Mouse (Mus musculus) retina, postnatal 1 day (tissue): ENCODE data around the gene Gm33543.

Experiments
- DNase-seq: peaks from one replicate; pipeline ENCODE4 v3.0.0-alpha.2; 2012

Gm33543 gene

DNA sequence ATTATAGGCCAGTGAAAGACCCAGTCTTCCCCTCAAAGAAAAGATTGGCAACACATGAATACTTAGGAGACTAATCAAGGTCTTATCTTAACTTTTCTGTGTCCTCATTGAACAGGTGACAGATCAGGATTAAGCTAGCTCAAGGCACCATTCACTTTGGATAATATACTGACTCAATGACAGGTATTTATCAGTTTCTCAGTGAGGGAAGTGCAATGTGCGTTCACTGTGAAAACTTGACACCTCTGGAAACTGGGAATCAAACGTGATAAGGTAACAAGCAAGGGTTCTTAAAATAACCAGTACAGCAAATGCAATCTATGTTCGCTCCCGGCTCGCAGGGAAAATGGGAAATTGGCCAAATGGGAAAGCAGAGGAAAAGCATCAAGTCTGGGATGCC is 11.8 kb downstream of the Gm33543 start:
- DNase-seq, result no peak

DNA sequence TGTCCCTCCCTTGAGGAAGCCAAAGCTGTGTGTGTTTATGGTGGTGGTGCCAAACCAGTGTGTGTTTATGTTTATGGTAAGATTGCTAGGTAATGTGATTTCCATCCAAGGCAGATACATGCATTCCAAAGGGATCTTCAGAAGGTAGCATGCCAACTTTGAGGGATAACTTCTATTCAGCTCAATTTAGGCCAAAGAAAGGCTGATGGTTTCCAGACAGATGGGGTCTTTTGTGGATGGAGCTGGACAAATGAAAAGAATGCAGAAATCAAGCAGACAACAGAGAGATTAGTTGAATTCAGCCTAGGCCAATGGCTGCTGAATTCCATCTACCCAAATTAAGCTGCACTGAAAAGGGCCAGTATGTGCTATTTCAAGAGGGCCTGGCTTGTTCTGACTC is 13.3 kb downstream of the Gm33543 start:
- no peak for DNase-seq

DNA sequence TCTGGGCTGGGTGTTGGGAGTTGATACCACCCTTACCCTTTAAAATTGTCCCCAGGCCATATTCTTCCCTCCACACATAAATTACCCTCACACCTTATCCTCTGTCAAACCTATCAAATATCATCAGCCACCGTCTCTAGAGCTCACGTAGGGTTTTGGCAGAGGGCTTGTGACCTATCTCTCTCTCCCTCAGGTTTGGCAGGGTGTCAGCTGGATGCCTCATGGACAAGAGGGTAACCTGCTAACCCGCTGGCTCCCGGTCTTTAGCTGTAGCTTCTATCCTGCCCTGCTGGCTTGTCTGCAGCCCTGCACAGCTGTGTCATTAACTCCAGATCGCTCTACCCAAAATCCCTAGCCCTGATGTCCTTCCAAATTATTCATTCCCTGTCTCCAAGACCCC is 14.4 kb downstream of the Gm33543 start:
- no peak for DNase-seq

DNA sequence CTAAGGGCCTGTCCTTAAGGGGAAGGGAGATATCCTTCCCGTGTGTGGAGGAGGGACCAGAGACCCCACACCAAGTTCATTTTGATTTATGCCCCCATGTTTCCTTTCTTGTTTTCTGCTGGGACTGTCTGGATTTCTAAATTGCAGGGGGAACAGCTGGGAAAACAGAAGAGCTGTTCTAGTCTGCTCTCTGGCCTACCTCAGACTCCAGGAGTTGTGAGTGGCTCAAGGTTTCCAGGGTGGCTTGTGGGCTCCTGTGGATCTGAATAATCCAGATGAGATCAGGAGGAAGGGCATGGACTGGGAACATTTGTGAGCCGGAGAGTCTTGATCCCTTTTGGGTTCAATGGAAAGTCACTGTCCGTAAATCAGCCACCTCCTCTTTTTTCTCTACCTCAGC is 17.1 kb downstream of the Gm33543 start:
- DNase-seq, result no peak

GRCm38 (mm10) chr10:95818506-95818905 is 24.2 kb downstream of the Gm33543 start:
- DNase-seq, result no peak

DNA sequence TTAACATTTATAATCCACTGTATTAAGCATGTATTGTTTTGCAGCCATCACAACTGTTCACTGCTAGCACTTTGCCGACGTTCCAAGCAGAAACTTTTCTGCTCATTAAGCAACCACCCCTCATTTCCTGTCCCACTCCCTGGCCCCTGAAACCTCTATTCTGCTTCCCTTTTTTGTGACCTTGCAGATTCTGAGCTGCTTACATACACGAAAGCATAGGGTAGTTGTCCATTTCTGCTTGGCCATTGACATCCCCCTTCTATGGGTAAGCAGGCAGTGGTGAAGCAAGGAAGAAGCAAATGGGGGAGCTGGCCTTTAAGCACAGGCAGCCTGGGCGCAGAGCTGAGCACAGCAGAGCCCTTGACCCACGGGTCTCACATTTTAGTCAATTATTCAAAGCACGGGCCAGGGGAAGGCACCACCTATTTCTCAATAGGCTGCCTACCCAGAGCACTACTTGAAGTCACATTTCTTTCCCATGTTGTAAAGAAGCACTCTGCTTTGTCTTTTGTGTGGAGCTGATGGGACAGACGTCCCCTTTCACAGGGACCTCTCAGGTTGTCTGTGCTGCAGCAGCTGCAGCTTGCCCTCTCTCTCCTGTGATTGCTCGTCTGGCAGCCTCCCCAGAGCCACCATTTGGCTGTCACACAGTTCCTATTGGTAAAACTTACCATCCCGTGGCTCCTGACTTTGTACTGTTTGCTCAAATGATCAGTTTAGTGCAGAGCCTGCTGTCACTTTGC is 25.1 kb downstream of the Gm33543 start:
- peak; percentile 29 for DNase-seq

DNA sequence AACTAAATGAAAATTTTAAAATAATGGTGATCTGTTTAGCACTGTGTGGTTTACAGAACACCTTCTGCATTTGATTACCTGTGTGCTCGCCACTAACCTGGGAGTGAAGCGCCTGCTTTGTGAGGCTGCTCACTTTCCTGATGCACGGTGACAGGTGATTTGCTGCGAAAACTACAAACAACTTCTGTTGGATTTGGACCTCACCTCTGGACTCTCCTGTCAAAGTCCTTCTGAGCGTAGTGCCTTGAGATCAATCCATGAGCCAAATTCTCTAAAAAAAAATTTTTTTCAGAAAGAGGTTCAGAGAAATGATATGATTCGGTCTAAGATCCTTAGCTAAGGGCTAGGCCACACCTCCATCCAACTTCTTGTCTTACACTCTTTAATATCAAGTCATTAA is 28.4 kb downstream of the Gm33543 start:
- DNase-seq, result no peak

DNA sequence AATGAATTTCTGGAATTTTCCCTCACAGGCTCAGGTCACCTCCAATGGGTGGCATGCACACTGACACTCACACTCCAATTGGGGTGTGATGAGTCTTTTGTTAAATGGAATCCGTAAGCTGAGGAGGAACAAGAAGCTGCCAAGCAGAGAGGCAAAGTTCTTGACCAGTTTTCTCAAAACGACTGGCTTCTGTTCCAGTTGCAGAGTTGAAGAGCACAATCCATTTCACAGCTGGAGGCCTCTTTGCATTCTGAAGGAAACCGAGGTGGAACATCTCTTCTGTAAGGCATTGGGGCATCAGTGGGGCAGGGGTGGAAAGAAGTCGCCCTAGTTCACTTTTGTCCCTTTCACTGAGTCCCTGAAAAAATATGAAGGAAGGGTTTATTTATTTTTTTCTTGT is 30.9 kb downstream of the Gm33543 start:
- no peak for DNase-seq

DNA sequence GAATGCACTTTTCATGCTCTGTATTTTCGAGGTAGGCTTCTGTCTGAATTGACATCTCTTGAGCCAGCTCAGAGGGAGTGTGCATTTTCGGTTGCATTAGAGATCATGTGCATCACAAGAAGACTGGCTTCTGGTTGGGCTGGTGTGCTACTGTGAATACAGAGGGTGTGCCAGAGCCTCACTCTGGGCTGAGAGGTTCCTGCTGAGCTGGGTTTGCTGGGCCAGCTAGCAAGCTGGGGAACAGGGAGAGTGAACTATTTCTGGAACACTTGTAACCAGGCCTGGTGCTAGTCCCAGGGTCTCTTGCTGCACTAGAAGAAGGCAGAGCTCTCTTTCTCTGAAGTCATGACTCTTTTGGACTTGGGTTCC is 41.3 kb downstream of the Gm33543 start:
- no peak for DNase-seq

GRCm38 (mm10) chr10:95800693-95801442 is 41.9 kb downstream of the Gm33543 start:
- DNase-seq, result peak; percentile 56

DNA sequence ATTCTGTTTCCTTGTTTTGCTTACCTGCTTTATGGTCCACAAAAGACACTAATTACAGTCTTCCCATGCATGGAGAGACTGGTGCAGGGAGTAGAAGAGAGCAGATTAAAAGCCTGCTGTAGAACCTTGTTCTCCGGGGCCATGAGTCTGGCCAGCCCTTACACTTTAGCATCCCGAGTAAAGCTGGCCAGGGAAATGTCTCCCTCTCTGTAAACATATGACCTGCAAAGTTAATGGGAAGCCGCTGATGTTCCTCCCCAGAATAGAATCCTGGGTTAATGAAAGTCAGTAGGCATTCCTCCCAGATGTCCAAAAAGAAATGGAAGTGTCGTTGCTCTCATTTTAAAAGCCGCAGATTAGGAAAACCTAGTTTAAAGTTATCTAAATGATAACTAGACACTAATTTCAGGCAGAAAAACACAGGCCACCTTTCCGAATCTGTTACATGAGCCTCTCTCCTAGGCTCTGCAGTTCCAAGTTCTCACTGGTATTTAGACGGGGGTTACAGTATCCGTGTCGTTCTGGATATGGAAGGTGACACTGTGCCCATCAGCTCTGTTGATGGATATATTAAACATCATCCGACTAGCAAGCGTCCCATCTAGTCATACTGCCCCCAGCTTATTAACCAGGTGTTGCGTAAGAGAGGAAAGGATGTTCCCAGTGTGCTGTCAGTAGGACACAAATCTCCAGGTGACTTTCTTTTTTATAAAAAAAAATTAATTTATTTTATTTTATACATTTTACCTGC is 44.9 kb downstream of the Gm33543 start:
- no peak for DNase-seq

- DNase-seq, result no peak
Observed at GRCm38 (mm10) chr10:95795500-95795899, 47.2 kb downstream of the Gm33543 start.

DNA sequence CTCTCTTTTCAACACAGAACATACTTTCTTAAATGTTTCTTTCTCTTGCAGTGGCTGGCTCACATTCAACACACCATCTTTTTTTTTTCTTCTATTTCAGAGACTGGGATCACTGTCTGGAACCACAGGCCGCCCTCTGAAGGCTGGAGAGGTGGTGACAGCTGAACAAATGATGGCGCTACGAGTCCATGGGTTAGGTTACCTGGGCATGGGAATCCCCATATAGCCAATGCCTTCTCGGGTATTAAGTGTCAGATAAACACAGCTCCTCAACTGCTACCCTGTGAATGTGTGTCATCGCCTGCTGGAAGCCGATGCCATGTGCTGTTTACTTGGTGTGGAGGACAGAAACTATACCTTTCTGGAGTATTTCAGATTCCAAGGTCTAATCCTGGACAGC is 48.0 kb downstream of the Gm33543 start:
- no peak for DNase-seq

DNA sequence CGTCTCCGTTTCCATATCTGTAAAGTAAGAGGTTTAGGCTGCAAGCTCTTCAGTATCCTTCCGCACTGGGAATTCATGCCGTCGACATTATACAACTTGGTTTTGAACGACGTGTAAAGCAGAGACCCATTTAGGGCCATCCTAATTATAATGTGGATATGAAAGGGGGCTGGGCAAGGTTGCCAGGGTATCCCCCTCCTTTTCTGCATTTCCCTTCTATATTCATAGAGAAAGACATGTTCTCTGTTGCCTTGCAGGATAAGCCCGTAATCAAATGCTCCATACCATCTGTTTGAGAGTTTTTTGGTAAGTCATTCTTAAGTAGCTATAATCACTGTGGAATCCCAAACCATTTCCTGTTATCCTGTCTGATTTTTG is 51.3 kb downstream of the Gm33543 start:
- no peak for DNase-seq

DNA sequence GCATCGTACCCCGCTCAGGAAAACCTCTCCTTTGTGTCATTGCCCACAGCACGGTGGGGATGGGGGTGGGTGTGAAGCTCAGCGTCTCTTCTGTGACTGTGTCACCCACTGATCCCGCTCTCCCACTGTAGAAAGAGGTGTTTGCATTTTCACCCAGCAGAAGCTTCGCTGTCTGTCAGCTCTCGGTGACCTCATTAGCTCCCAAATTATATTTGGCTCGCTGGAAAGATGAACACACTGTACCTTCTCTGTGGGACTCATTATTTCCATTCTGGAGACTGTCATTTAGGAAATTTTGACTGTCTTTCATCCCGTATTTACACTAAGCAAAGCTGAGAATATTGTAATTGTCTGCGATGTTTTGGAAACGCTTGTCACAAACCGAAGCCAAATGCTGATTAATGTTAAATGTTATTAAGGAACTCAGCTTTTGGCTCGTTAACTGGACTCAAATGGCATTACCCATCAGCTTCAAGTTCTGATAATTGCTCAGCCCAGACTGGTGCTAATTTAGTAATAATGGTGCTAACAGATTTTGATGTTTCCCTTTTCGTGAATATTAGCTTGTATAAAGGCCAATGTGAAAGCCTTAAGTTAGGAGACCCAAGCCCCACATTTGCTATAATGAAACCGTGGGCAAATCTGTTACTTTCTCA is 51.8 kb downstream of the Gm33543 start:
- DNase-seq, result peak; percentile 98

DNA sequence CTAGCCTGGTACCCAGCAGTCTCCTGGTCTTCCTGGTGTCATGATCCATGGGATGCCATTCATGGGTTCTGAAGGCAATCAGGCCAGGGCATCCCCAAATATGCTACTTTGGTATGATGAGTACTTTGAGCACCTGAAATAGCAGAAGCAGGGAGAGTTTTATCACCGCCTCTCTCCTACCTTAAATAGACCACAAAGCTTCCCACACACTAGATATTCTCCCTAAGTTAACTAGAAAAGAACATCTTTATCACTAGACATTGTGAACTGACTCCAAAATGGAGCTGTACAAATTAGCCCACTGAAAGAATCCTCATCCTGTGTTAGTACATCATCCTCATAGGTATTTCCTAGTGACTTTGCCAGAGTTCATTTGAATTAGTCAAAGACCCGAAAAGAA is 55.6 kb downstream of the Gm33543 start:
- DNase-seq, result no peak

GRCm38 (mm10) chr10:95784837-95785236 is 57.9 kb downstream of the Gm33543 start:
- DNase-seq, result peak; percentile 44

DNA sequence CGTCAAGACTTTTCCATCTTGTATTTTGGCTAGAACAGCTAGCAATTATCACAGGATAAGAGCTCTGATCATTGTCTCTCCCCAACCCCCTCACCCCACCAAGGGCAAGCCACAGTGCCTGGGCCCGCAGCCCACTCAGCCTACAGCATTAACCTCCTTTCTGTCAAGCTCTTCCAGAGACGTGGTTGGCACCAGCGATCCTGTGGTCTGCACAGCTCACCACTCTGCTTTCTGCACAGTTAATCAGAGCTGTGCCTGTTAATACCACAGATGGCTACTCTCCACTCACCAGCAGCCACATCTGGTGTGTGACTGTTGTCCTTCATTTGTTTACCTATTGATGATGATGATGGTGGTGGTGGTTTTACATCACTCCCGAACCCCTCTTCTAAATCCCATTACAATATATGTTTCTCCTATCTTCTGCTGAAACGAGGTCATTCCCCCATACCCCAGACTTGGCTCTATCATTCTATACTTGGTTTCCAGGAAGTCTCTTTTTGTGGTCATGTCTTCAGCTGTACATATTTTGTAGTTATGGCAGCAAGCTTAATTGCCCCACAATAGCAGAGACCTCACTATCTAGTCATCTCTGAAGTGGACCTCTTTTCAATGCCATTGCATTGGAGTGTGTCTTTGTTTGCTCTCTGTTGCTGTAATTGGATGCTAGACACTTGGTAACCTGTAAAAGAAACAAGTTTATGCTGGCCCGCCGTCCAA is 61.7 kb downstream of the Gm33543 start:
- DNase-seq, result peak; percentile 17

DNA sequence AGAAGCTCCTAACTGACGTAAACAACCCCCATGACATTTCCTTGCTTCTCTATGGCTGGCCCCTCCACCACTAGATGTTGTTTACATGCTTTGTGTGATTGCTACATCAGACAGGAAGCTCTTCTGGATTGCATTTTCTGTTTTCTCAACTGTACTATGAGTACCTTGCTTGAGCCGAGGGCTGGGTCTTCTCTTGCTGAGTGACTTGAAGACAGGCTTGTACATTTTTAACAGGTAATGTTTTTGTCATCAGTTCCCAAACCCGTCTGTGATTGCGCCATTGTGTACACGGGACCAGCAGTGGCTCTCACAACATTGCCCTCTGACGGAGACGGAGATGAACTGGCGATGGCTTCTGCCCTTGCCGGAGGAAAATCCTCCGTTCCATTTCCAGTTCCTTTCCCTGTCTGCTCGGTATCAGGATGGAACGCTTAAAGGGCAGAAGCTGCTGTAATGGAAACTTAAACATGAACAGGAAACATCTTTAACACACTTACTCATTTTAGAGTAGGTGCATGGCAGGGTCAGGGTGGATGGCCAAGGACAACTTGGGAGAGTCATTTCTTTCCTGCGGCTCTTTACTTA is 62.8 kb downstream of the Gm33543 start:
- no peak for DNase-seq

DNA sequence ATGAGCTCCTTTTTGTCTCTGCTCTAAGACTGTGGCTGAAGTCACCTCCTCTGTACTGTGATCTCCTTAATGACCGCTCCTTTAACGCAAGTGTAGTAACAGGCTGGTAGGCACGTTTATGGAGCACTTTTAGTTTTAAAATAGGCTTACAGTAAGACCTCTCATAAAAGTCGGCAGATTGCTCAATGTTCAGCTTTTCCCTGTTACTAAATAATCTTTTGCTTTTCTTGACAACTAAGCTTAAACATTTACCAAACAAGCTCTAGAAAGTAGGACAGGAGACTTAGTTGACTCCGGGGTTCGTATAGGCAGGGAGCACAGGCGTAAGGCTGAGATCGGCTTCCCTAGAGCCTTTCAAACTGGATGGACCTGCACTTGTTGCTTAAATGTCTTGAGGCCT is 64.1 kb downstream of the Gm33543 start:
- no peak for DNase-seq

DNA sequence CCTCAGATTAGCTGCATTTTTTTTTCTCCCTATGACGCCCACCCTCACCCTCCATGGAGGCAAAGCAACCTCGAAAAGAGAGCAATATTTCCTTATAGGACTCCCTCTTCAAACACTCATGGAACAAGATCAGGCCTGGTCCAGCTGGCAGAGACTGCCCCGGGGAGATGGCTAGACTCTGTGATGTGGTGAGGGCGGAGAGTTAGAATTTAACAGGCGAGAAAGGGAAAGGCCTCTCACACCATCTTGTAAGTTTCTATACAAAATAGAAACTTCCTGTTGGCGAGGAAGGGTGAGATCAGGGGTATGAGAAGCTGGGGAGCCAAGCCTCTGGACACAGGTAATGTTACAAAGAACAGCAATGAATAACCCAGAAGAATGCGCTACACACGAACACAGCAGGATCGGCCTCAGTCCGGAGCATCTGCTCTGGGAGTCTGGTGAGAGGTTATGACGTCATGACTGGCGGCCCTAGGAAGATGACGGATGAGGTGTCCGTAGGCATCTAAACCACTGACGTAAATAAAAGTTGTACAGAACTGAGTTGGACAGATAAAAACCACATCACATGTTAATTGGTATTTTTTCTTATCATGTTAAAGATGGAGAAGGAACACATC is 64.9 kb downstream of the Gm33543 start:
- no peak for DNase-seq

DNA sequence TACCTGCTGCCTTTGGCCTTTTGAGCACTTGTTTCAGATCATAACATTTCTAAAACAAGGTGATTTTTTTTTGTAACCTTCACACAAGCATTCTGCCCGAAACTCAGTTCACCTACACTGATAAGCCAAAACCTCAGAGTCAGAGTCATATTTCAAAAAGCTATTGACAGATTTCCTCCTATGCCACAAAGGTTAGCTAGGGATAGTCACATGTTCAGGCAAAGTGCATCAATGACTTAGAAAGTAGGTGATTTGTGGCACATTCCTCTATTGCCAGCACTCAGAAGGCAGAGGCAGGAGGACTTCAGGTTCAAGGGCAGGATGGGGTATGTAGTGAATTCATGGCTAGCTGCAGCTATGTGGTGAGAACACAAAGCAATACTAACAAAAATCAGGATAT is 65.7 kb downstream of the Gm33543 start:
- DNase-seq, result no peak
